Mouse (Mus musculus) ZHBTc4 (cell line): ENCODE data around the gene Cd68.

Source experiments
- DNase-seq: peaks from one replicate; pipeline ENCODE4 v3.0.0-alpha.2; 2011; ENCODE audit warnings: low read depth, low spot score

Cd68 gene

GRCm38 (mm10) chr11:69695046-69695360 is 29.1 kb upstream of the Cd68 start:
- DNase-seq, result no peak

- no peak for DNase-seq
Observed at GRCm38 (mm10) chr11:69693421-69693965, 27.5 kb upstream of the Cd68 start.

GRCm38 (mm10) chr11:69692863-69693262 is 26.9 kb upstream of the Cd68 start:
- DNase-seq, result no peak

GRCm38 (mm10) chr11:69692196-69692811 is 26.4 kb upstream of the Cd68 start:
- no peak for DNase-seq

GRCm38 (mm10) chr11:69689891-69690290 is 23.9 kb upstream of the Cd68 start:
- peak; percentile 67 for DNase-seq

- DNase-seq, result no peak
Observed at GRCm38 (mm10) chr11:69687061-69687460, 21.1 kb upstream of the Cd68 start.

- peak; percentile 60 for DNase-seq
Observed at GRCm38 (mm10) chr11:69686377-69686776, 20.4 kb upstream of the Cd68 start.

- DNase-seq, result no peak
Observed at GRCm38 (mm10) chr11:69685526-69686148, 19.7 kb upstream of the Cd68 start, which contains the start of gene Tnfsf13. TSS of gene Tnfsf13 (minus strand) at chr11:69685784.

- DNase-seq, result no peak
Observed at GRCm38 (mm10) chr11:69684936-69685335, 19.0 kb upstream of the Cd68 start.

GRCm38 (mm10) chr11:69684128-69684745 is 18.3 kb upstream of the Cd68 start:
- DNase-seq, result no peak

- no peak for DNase-seq
Observed at GRCm38 (mm10) chr11:69683576-69683975, 17.6 kb upstream of the Cd68 start.

GRCm38 (mm10) chr11:69682840-69683533 is 17.0 kb upstream of the Cd68 start:
- DNase-seq, result peak; percentile 94

- DNase-seq, result no peak
Observed at GRCm38 (mm10) chr11:69682209-69682839, 16.4 kb upstream of the Cd68 start.

- DNase-seq, result peak; percentile 99
Observed at GRCm38 (mm10) chr11:69681314-69682208, 15.6 kb upstream of the Cd68 start, which contains the start of gene Senp3. TSS of gene Senp3 (minus strand) at chr11:69682084.

- DNase-seq, result no peak
Observed at GRCm38 (mm10) chr11:69680136-69680855, 14.3 kb upstream of the Cd68 start.

- no peak for DNase-seq
Observed at GRCm38 (mm10) chr11:69679144-69679543, 13.2 kb upstream of the Cd68 start.

- peak; percentile 100 for DNase-seq
Observed at GRCm38 (mm10) chr11:69672211-69672706, 6.3 kb upstream of the Cd68 start, which contains the start of gene Eif4a1. TSS of gene Eif4a1 (minus strand) at chr11:69672423.

- DNase-seq, result no peak
Observed at GRCm38 (mm10) chr11:69671726-69672124, 5.8 kb upstream of the Cd68 start.
